14 mouse cellular contexts compared by ENCODE assay signal in the genomic region with DNA sequence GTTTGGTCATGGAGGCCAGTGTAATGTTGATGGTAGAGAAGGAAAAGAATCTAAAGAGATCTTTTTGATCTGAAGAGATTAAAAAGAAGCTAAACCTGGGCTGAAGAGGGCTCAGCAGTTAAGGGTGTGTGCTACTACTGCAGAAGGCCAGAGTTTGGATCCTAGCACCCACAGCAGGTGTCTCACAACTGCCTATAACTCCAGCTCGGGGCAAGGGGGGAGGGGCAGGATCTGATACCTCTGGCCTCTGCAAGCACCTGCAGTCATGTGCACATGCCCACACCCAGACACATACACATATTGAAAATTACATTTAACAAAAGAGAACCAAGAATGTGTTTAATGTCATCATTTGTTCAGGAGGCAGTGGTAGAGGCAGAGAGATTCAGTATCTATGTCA.
"Had no signal": no experiment of that assay in that cellular context is flagged by ENCODE, and none has a peak within 500 bp of the region (broad histone marks: within the 10 kb centered on the region; RNA-seq: fewer than 3 reads in every experiment).

No protein-coding gene starts in this region.

- H3K4me2 ChIP-seq: kidney, embryonic 15.5 days; limb, embryonic 15.5 days; liver, embryonic 12.5 days; lung, embryonic 14.5 days; midbrain, embryonic 15.5 days; neural tube, embryonic 13.5 days had no signal

- H3K4me1 ChIP-seq: kidney, embryonic 15.5 days; liver, embryonic 12.5 days had no signal

- H3K27me3 ChIP-seq: kidney, embryonic 15.5 days; limb, embryonic 15.5 days; liver, embryonic 12.5 days; midbrain, embryonic 15.5 days; neural tube, embryonic 13.5 days had no signal

- H3K27ac ChIP-seq: kidney, embryonic 15.5 days; left cerebral cortex, adult 2 months; limb, embryonic 15.5 days; liver, embryonic 12.5 days; midbrain, embryonic 10.5 days; midbrain, embryonic 15.5 days; neural tube, embryonic 13.5 days had no signal

- H3K36me3 ChIP-seq: kidney, embryonic 15.5 days; limb, embryonic 15.5 days; liver, embryonic 12.5 days; midbrain, embryonic 10.5 days; midbrain, embryonic 15.5 days; neural tube, embryonic 13.5 days had no signal

- H3K4me3 ChIP-seq: kidney, embryonic 15.5 days; left cerebral cortex, adult 2 months; limb, embryonic 15.5 days; liver, embryonic 12.5 days; midbrain, embryonic 10.5 days; midbrain, embryonic 15.5 days; neural tube, embryonic 13.5 days had no signal

- ATAC-seq: inflammation-experienced regulatory T-cells, adult 6 months; liver, embryonic 12.5 days; midbrain, embryonic 15.5 days had no signal

- H3K9ac ChIP-seq: kidney, embryonic 15.5 days; limb, embryonic 15.5 days; liver, embryonic 12.5 days; lung, embryonic 14.5 days; midbrain, embryonic 15.5 days; neural tube, embryonic 13.5 days had no signal

- H3K9me3 ChIP-seq: kidney, embryonic 15.5 days; limb, embryonic 15.5 days; liver, embryonic 12.5 days; midbrain, embryonic 10.5 days; midbrain, embryonic 15.5 days; neural tube, embryonic 13.5 days had no signal

- DNase-seq: kidney, adult 2 months; kidney, postnatal 14 days; lung, embryonic 14.5 days; lung, postnatal 10 days; lung, postnatal 4 days; right cerebral cortex, postnatal 14 days had no signal
